Mouse (Mus musculus): ENCODE results near the gene Pigq.

The Pigq gene

GRCm38 (mm10) chr17:25883268-25883667, 61.5 kb downstream of the Pigq start:
- DNase-seq (ENCODE audit: extremely low spot score), result no peak

- DNase-seq (ENCODE audit: extremely low spot score), result peak; percentile 47
Observed at GRCm38 (mm10) chr17:25882306-25882705, 62.4 kb downstream of the Pigq start.

GRCm38 (mm10) chr17:25881691-25882090, 63.0 kb downstream of the Pigq start:
- DNase-seq (ENCODE audit: extremely low spot score), result peak; percentile 83

GRCm38 (mm10) chr17:25880913-25881641, 63.7 kb downstream of the Pigq start:
- peak; percentile 94 for DNase-seq (ENCODE audit: extremely low spot score)

GRCm38 (mm10) chr17:25880196-25880910, 64.4 kb downstream of the Pigq start, which contains the start of gene Wfikkn1:
Wfikkn1 (minus strand) TSS chr17:25880858.
- peak; percentile 88 for DNase-seq (ENCODE audit: extremely low spot score)

GRCm38 (mm10) chr17:25879750-25880149, 65.0 kb downstream of the Pigq start:
- no peak for DNase-seq (ENCODE audit: extremely low spot score)

- peak; percentile 50 for DNase-seq (ENCODE audit: extremely low spot score)
Observed at GRCm38 (mm10) chr17:25879261-25879660, 65.5 kb downstream of the Pigq start.

- no peak for DNase-seq (ENCODE audit: extremely low spot score)
Observed at GRCm38 (mm10) chr17:25878611-25879180, 66.0 kb downstream of the Pigq start.

- no peak for DNase-seq (ENCODE audit: extremely low spot score)
Observed at GRCm38 (mm10) chr17:25877741-25878610, 66.8 kb downstream of the Pigq start.

GRCm38 (mm10) chr17:25877025-25877424, 67.7 kb downstream of the Pigq start:
- no peak for DNase-seq (ENCODE audit: extremely low spot score)
